Mouse (Mus musculus): Measurements from ENCODE around the gene Mthfr. TPM values are rescaled to one million over a fixed set of nuclear protein-coding genes. Genes with fewer than 3 reads are reported as not detected.

The Mthfr gene
- polyA plus RNA-seq, 2 experiments: 7.0 to 9.2 TPM

- DNase-seq (ENCODE audit: low read depth in 3 of 3, low spot score in 3 of 3) (no peak), ATAC-seq (ENCODE audit: insufficient read depth) (peak; percentile 41; the same call in 1 of the 2 replicates)
- Histone ChIP-seq H3K4me3 (ENCODE audit: insufficient read depth in 1 of 2, low read depth in 2 of 2, low read length in 2 of 2) (0 out of 4 replicates have a peak overlapping the region, but pooled peaks of 1 of the 2 experiments have one; percentile 6), H3K36me3 (replicated peaks; ENCODE audit: control insufficient read depth, insufficient read depth, low read depth) (no peaks in the 10 kb centered on the region), H3K27ac (no peak overlapping the region), H3K4me1 (replicated peaks; ENCODE audit: control insufficient read depth in 2 of 2, insufficient read depth in 2 of 2, low read length in 1 of 2) (no peaks in the 10 kb centered on the region), H3K27me3 (ENCODE audit: control insufficient read depth, insufficient read depth, low read length) (no peaks in the 10 kb centered on the region; the same call in 1 of the 2 replicates), H3K9me3 (ENCODE audit: control insufficient read depth, low read length) (no peaks in the 10 kb centered on the region), H3K9ac (replicated peaks) (no peak overlapping the region), H3K4me2 (ENCODE audit: low read depth) (peak overlapping the region; percentile 43)
- WGBS (ENCODE audit: insufficient replicate concordance): 13% methylated on average over 29 of the region's 29 CpGs
- TF ChIP-seq CTCF (IDR thresholded peaks at IDR 0.05; ENCODE audit: low read depth) (peak; percentile 51), EP300 (IDR thresholded peaks at IDR 0.05; ENCODE audit: low read depth) (no peak)
Measured at GRCm38 (mm10) chr4:148101801-148102527, 63.1 kb downstream of the Mthfr start.

GRCm38 (mm10) chr4:148104146-148104545 lies 65.3 kb downstream of the Mthfr start:
- Histone ChIP-seq H3K27ac (no peak overlapping the region), H3K9me3 (ENCODE audit: control insufficient read depth, low read length) (no peaks in the 10 kb centered on the region), H3K27me3 (ENCODE audit: control insufficient read depth, insufficient read depth, low read length) (no peaks in the 10 kb centered on the region; the same call in 1 of the 2 replicates), H3K4me3 (ENCODE audit: insufficient read depth in 1 of 2, low read depth in 2 of 2, low read length in 2 of 2) (no peak overlapping the region), H3K4me1 (replicated peaks; ENCODE audit: control insufficient read depth in 2 of 2, insufficient read depth in 2 of 2, low read length in 1 of 2) (no peaks in the 10 kb centered on the region), H3K36me3 (replicated peaks; ENCODE audit: control insufficient read depth, insufficient read depth, low read depth) (no peaks in the 10 kb centered on the region), H3K9ac (replicated peaks) (no peak overlapping the region), H3K4me2 (ENCODE audit: low read depth) (no peak overlapping the region)
- WGBS (ENCODE audit: insufficient replicate concordance): 70% methylated on average over 3 of the region's 3 CpGs
- TF ChIP-seq EP300 (IDR thresholded peaks at IDR 0.05; ENCODE audit: low read depth): no peak
- no peak for TF ChIP-seq CTCF (IDR thresholded peaks at IDR 0.05; ENCODE audit: low read depth)
- no peak for DNase-seq (ENCODE audit: low read depth in 3 of 3, low spot score in 3 of 3)
- no peak for ATAC-seq (ENCODE audit: insufficient read depth)

- H3K4me2 ChIP-seq (ENCODE audit: low read depth): no peak overlapping the region
- ATAC-seq (ENCODE audit: insufficient read depth) (no peak), DNase-seq (ENCODE audit: low read depth in 3 of 3, low spot score in 3 of 3) (no peak)
- no peak overlapping the region for H3K27ac ChIP-seq
- H3K9me3 ChIP-seq (ENCODE audit: control insufficient read depth, low read length): no peaks in the 10 kb centered on the region
- no peaks in the 10 kb centered on the region for H3K4me1 ChIP-seq (replicated peaks; ENCODE audit: control insufficient read depth in 2 of 2, insufficient read depth in 2 of 2, low read length in 1 of 2)
- H3K4me3 ChIP-seq (ENCODE audit: insufficient read depth in 1 of 2, low read depth in 2 of 2, low read length in 2 of 2): no peak overlapping the region
- TF ChIP-seq CTCF (IDR thresholded peaks at IDR 0.05; ENCODE audit: low read depth): no peak
- TF ChIP-seq EP300 (IDR thresholded peaks at IDR 0.05; ENCODE audit: low read depth): no peak
- no peak overlapping the region for H3K9ac ChIP-seq (replicated peaks)
- H3K36me3 ChIP-seq (replicated peaks; ENCODE audit: control insufficient read depth, insufficient read depth, low read depth): no peaks in the 10 kb centered on the region
- no peaks in the 10 kb centered on the region for H3K27me3 ChIP-seq (ENCODE audit: control insufficient read depth, insufficient read depth, low read length)
- WGBS (ENCODE audit: insufficient replicate concordance): 51% methylated on average over 22 of the region's 22 CpGs
Measured at GRCm38 (mm10) chr4:148107621-148108291, 68.9 kb downstream of the Mthfr start.

- H3K9me3 ChIP-seq (ENCODE audit: control insufficient read depth, low read length): no peaks in the 10 kb centered on the region
- H3K27me3 ChIP-seq (ENCODE audit: control insufficient read depth, insufficient read depth, low read length): no peaks in the 10 kb centered on the region
- no peak for DNase-seq (ENCODE audit: low read depth in 3 of 3, low spot score in 3 of 3)
- no peaks in the 10 kb centered on the region for H3K4me1 ChIP-seq (replicated peaks; ENCODE audit: control insufficient read depth in 2 of 2, insufficient read depth in 2 of 2, low read length in 1 of 2)
- TF ChIP-seq EP300 (IDR thresholded peaks at IDR 0.05; ENCODE audit: low read depth): no peak
- no peak for TF ChIP-seq CTCF (IDR thresholded peaks at IDR 0.05; ENCODE audit: low read depth)
- H3K4me3 ChIP-seq (ENCODE audit: insufficient read depth in 1 of 2, low read depth in 2 of 2, low read length in 2 of 2): no peak overlapping the region
- WGBS (ENCODE audit: insufficient replicate concordance): 16% methylated on average over 7 of the region's 7 CpGs
- no peaks in the 10 kb centered on the region for H3K36me3 ChIP-seq (replicated peaks; ENCODE audit: control insufficient read depth, insufficient read depth, low read depth)
- no peak overlapping the region for H3K27ac ChIP-seq
- H3K4me2 ChIP-seq (ENCODE audit: low read depth): no peak overlapping the region
- H3K9ac ChIP-seq (replicated peaks): no peak overlapping the region
- peak; percentile 41; the same call in 1 of the 2 replicates for ATAC-seq (ENCODE audit: insufficient read depth)
Measured at GRCm38 (mm10) chr4:148108565-148109100, 69.8 kb downstream of the Mthfr start.

Other genes starting within 250 kb of the Mthfr start
- gene Zfp984, start 229.3 kb upstream of the Mthfr start, polyA plus RNA-seq (2012; rRNA removed): 1.8 and 3.1 TPM in 2 replicates
- gene Zfp984, start 229.3 kb upstream of the Mthfr start, polyA plus RNA-seq (2014; fragmentation: Nextera tagmentation; extraction: Ambion mirVana): 7.1 and 7.8 TPM in 2 replicates
- 0.73 and 1.0 TPM in 2 replicates for gene Zfp933, start 190.7 kb upstream of the Mthfr start, polyA plus RNA-seq (2012; rRNA removed)
- gene Zfp933, start 190.7 kb upstream of the Mthfr start, polyA plus RNA-seq (2014; fragmentation: Nextera tagmentation; extraction: Ambion mirVana): 1.2 and 1.8 TPM in 2 replicates
- 33.8 and 36.0 TPM in 2 replicates for gene Miip, start 170.3 kb upstream of the Mthfr start, polyA plus RNA-seq (2012; rRNA removed)
- gene Miip, start 170.3 kb upstream of the Mthfr start, polyA plus RNA-seq (2014; fragmentation: Nextera tagmentation; extraction: Ambion mirVana): 18.5 and 21.8 TPM in 2 replicates
- gene Fv1, start 170.1 kb upstream of the Mthfr start, polyA plus RNA-seq (2012; rRNA removed): 1.6 and 2.2 TPM in 2 replicates
- gene Fv1, start 170.1 kb upstream of the Mthfr start, polyA plus RNA-seq (2014; fragmentation: Nextera tagmentation; extraction: Ambion mirVana): 1.5 and 1.6 TPM in 2 replicates
- gene Mfn2, start 134.4 kb upstream of the Mthfr start, polyA plus RNA-seq (2012; rRNA removed): 7.5 and 8.6 TPM in 2 replicates
- 9.2 and 11.1 TPM in 2 replicates for gene Mfn2, start 134.4 kb upstream of the Mthfr start, polyA plus RNA-seq (2014; fragmentation: Nextera tagmentation; extraction: Ambion mirVana)
- 15.5 and 16.9 TPM in 2 replicates for gene Plod1, start 102.3 kb upstream of the Mthfr start, polyA plus RNA-seq (2012; rRNA removed)
- 20.2 and 23.7 TPM in 2 replicates for gene Plod1, start 102.3 kb upstream of the Mthfr start, polyA plus RNA-seq (2014; fragmentation: Nextera tagmentation; extraction: Ambion mirVana)
- 18.8 and 23.7 TPM in 2 replicates for gene 2510039O18Rik, start 98.2 kb upstream of the Mthfr start, polyA plus RNA-seq (2012; rRNA removed)
- gene 2510039O18Rik, start 98.2 kb upstream of the Mthfr start, polyA plus RNA-seq (2014; fragmentation: Nextera tagmentation; extraction: Ambion mirVana): 7.8 and 8.1 TPM in 2 replicates
- gene Nppb, start 53.3 kb upstream of the Mthfr start, polyA plus RNA-seq (2012; rRNA removed): not detected in 2 replicates
- gene Nppb, start 53.3 kb upstream of the Mthfr start, polyA plus RNA-seq (2014; fragmentation: Nextera tagmentation; extraction: Ambion mirVana): not detected in 2 replicates
- gene Nppa, start 38.4 kb upstream of the Mthfr start, polyA plus RNA-seq (2012; rRNA removed): not detected in 2 replicates
- not detected in 2 replicates for gene Nppa, start 38.4 kb upstream of the Mthfr start, polyA plus RNA-seq (2014; fragmentation: Nextera tagmentation; extraction: Ambion mirVana)
- gene Clcn6, start 256 bp upstream of the Mthfr start, polyA plus RNA-seq (2012; rRNA removed): 2.4 and 2.7 TPM in 2 replicates
- gene Clcn6, start 256 bp upstream of the Mthfr start, polyA plus RNA-seq (2014; fragmentation: Nextera tagmentation; extraction: Ambion mirVana): 0.66 and 1.0 TPM in 2 replicates
- gene Agtrap, start 49.0 kb downstream of the Mthfr start, polyA plus RNA-seq (2012; rRNA removed): 4.0 and 4.1 TPM in 2 replicates
- 8.2 and 9.9 TPM in 2 replicates for gene Agtrap, start 49.0 kb downstream of the Mthfr start, polyA plus RNA-seq (2014; fragmentation: Nextera tagmentation; extraction: Ambion mirVana)
- 7.5 and 9.4 TPM in 2 replicates for gene Mad2l2, start 91.3 kb downstream of the Mthfr start, polyA plus RNA-seq (2012; rRNA removed)
- gene Mad2l2, start 91.3 kb downstream of the Mthfr start, polyA plus RNA-seq (2014; fragmentation: Nextera tagmentation; extraction: Ambion mirVana): 17.7 and 19.1 TPM in 2 replicates
- 0.16 and 0.22 TPM in 2 replicates for gene Draxin, start 91.6 kb downstream of the Mthfr start, polyA plus RNA-seq (2012; rRNA removed)
- 0.04 and 0.05 TPM in 2 replicates for gene Draxin, start 91.6 kb downstream of the Mthfr start, polyA plus RNA-seq (2014; fragmentation: Nextera tagmentation; extraction: Ambion mirVana)
- gene Fbxo6, start 113.1 kb downstream of the Mthfr start, polyA plus RNA-seq (2012; rRNA removed): 7.4 and 7.5 TPM in 2 replicates
- 15.0 and 15.1 TPM in 2 replicates for gene Fbxo6, start 113.1 kb downstream of the Mthfr start, polyA plus RNA-seq (2014; fragmentation: Nextera tagmentation; extraction: Ambion mirVana)
- gene Fbxo44, start 121.4 kb downstream of the Mthfr start, polyA plus RNA-seq (2012; rRNA removed): 1.0 and 1.2 TPM in 2 replicates
- gene Fbxo44, start 121.4 kb downstream of the Mthfr start, polyA plus RNA-seq (2014; fragmentation: Nextera tagmentation; extraction: Ambion mirVana): 0.43 and 0.46 TPM in 2 replicates
- 0.04 and 0.09 TPM in 2 replicates for gene Fbxo2, start 121.5 kb downstream of the Mthfr start, polyA plus RNA-seq (2012; rRNA removed)
- gene Fbxo2, start 121.5 kb downstream of the Mthfr start, polyA plus RNA-seq (2014; fragmentation: Nextera tagmentation; extraction: Ambion mirVana): 0.08 TPM in 1 of 2 replicates, not detected in the other
- 0.04 TPM in 1 of 2 replicates, not detected in the other for gene Disp3, start 248.9 kb downstream of the Mthfr start, polyA plus RNA-seq (2012; rRNA removed)
- gene Disp3, start 248.9 kb downstream of the Mthfr start, polyA plus RNA-seq (2014; fragmentation: Nextera tagmentation; extraction: Ambion mirVana): not detected in 2 replicates

Data from liver, embryonic 14.5 days (tissue).